Mouse (Mus musculus) midbrain, embryonic 14.5 days (tissue): ENCODE measurements around the gene Tuba3a. TPM values are rescaled to one million over a fixed set of nuclear protein-coding genes. Genes with fewer than 3 reads are reported as not detected.
"Not testable (repeated sequence)": the region's sequence is repeated elsewhere in the genome, so short reads cannot be mapped to it uniquely, and the experiment has no call there.

Experiments used
- ATAC-seq: fragments of 200-750 bp; cut with Nextera tagmentation; 2 replicates; pipeline ENCODE4 v1.8.0; 2017; ENCODE audit warnings: moderate number of reproducible peaks, moderate library complexity; ENCODE audit not compliant: low FRiP score, low TSS enrichment
- DNase-seq: peaks from one replicate; pipeline ENCODE4 v3.0.0-alpha.2; 2015
- H3K27ac ChIP-seq: fragments of 300-500 bp; sonication (generic); replicated peaks from 2 replicates; pipeline ENCODE4 v1.5.1; 2014; ENCODE audit warnings: mild to moderate bottlenecking, low read depth, low read length, moderate library complexity
- H3K27me3 ChIP-seq: fragments of 300-500 bp; sonication (generic); 2 replicates; pipeline ENCODE4 v1.6.1; 2014; ENCODE audit warnings: low read length, control low read depth, mixed read lengths; ENCODE audit not compliant: control insufficient read depth, insufficient read depth
- H3K36me3 ChIP-seq: fragments of 300-500 bp; sonication (generic); 2 replicates; pipeline ENCODE4 v1.6.1; 2014; ENCODE audit warnings: low read length, control low read depth; ENCODE audit not compliant: control insufficient read depth, insufficient read depth
- H3K4me1 ChIP-seq: fragments of 300-500 bp; sonication (generic); 2 replicates; pipeline ENCODE4 v1.6.1; 2014; ENCODE audit warnings: mild to moderate bottlenecking, antibody characterized with exemption, low read length, control low read depth; ENCODE audit not compliant: control insufficient read depth, insufficient read depth
- H3K4me2 ChIP-seq: fragments of 300-500 bp; sonication (generic); 2 replicates; pipeline ENCODE4 v1.6.1; 2014; ENCODE audit warnings: mild to moderate bottlenecking, low read length, moderate library complexity
- H3K4me3 ChIP-seq: fragments of 300-500 bp; sonication (generic); replicated peaks from 2 replicates; pipeline ENCODE4 v1.5.1; 2014; ENCODE audit warnings: low read depth, low read length
- H3K9ac ChIP-seq: fragments of 300-500 bp; sonication (generic); replicated peaks from 2 replicates; pipeline ENCODE4 v1.6.1; 2014; ENCODE audit warnings: mild to moderate bottlenecking, low read length, moderate library complexity
- H3K9me3 ChIP-seq: fragments of 300-500 bp; sonication (generic); 2 replicates; pipeline ENCODE4 v1.6.1; 2016; ENCODE audit warnings: low read length, control low read depth, mixed read lengths; ENCODE audit not compliant: control insufficient read depth
- WGBS: fragments of 180-500 bp; shearing (Covaris S2); extraction: QIAGEN DNeasy Blood & Tissue Kit; methylation state at CpG from one replicate; pipeline ENCODE4 v1.1.7; 2014; 5-methylcytosine and 5-hydroxymethylcytosine counted together
- polyA plus RNA-seq: library from polyadenylated mRNA; unstranded; fragments of >200 nt; fragmentation: Nextera tagmentation; extraction: Ambion mirVana; gene quantifications from 2 replicates; pipeline ENCODE4 v1.2.1, GENCODE M21; 2014

Tuba3a gene
- polyA plus RNA-seq, 1 experiment from 2014 or later: not detected

DNA sequence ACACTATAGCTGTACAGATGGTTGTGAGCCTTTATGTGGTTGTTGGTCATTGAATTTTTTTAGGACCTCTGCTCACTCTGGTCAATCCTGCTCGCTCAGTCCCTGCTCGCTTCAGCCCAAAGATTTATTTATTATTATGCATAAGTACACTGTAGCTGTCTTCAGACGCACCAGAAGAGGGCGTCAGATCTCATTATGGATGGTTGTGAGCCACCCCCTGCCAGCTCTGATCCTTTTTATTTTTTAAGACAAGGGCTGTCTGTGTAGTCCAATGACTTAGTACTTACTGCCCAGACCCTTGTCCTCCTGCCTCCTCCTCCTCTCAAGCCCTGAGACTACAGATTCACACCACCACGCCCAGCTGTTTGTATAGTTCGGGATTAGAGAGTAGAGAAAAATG is 19.2 kb downstream of the Tuba3a start:
- H3K4me1 ChIP-seq, ATAC-seq, H3K4me3 ChIP-seq, H3K9ac ChIP-seq, H3K27ac ChIP-seq, H3K9me3 ChIP-seq, H3K27me3 ChIP-seq, H3K4me2 ChIP-seq, H3K36me3 ChIP-seq, DNase-seq: not testable (repeated sequence)
- 60% methylated on average over 6 of the region's 6 CpGs for WGBS

DNA sequence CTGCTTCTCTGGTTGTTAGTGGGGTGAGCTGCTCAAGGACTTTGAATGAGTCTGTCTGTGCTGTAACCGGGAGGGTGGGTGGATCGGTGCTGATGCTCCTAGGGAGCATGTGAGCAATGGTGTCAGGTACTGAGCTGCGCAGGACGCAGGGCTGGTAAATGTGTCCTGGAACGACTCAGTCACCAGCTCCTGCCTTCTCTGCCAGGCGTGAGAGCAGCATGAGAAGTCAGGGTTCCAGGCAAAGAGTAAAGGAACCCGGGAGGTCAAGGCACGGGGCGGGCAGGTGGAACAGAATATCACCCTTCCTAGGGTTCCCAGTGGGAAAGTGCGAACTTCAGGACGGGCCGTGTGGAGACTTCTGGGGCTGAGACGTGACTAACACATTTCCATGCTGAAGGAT is 19.8 kb downstream of the Tuba3a start:
- DNase-seq (no peak), ATAC-seq (no peak)
- no peaks in the 10 kb centered on the region for H3K36me3 ChIP-seq
- H3K4me1 ChIP-seq: no peaks in the 10 kb centered on the region
- H3K9me3 ChIP-seq: no peaks in the 10 kb centered on the region
- H3K27me3 ChIP-seq: no peaks in the 10 kb centered on the region
- no peak overlapping the region for H3K27ac ChIP-seq
- no peak overlapping the region for H3K4me2 ChIP-seq
- WGBS: 75% methylated on average over 13 of the region's 13 CpGs
- H3K9ac ChIP-seq: no peak overlapping the region
- no peak overlapping the region for H3K4me3 ChIP-seq

DNA sequence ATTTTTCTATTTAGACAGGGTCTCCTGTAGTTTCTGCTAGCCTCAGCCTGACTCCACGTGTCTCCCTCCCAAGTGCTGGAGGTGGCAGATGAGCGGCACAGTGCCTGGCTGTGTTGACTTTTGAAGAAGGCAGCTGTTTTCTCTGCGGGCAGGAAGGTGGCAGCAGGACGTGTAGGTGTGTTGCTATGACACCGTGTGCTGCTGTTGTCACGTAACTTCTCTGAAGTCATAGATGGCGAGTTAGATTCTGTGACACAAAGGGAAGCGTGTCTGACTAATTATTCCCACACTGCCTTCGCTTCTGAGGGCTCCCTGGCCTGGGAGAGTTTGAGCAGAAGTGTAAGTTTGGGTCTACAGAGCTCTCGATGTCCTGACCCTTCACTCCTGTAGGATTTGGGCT is 20.6 kb downstream of the Tuba3a start:
- no peak for ATAC-seq
- H3K36me3 ChIP-seq: no peaks in the 10 kb centered on the region
- H3K27ac ChIP-seq: no peak overlapping the region
- DNase-seq: no peak
- H3K27me3 ChIP-seq: no peaks in the 10 kb centered on the region
- WGBS: 57% methylated on average over 10 of the region's 10 CpGs
- no peaks in the 10 kb centered on the region for H3K9me3 ChIP-seq
- H3K4me2 ChIP-seq: no peak overlapping the region
- no peaks in the 10 kb centered on the region for H3K4me1 ChIP-seq
- H3K9ac ChIP-seq: no peak overlapping the region
- H3K4me3 ChIP-seq: no peak overlapping the region

DNA sequence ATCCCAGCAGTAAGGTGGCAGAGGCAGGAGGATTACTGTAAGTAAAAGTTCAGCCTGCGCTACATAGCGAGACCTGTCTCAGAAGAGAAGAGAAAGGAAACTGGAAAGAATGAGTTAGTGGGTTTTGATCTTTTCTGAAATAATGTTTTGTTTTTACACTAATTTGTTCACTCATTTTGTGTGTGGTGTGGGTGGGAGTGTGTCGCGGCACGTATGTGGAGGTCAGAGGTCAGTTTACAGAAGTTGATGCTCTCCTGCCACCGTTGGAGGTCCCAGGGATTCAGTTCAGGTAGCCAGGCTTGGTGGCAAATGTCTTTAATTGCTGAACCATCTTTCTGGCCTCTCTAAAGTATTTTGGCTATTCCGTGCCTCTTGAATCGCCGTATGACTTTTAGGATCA is 21.6 kb downstream of the Tuba3a start:
- H3K4me3 ChIP-seq: no peak overlapping the region
- H3K4me1 ChIP-seq: no peaks in the 10 kb centered on the region
- WGBS: 96% methylated on average over 9 of the region's 9 CpGs
- no peak overlapping the region for H3K9ac ChIP-seq
- no peak overlapping the region for H3K4me2 ChIP-seq
- DNase-seq: no peak
- ATAC-seq: no peak
- H3K27ac ChIP-seq: no peak overlapping the region
- H3K36me3 ChIP-seq: no peaks in the 10 kb centered on the region
- H3K9me3 ChIP-seq: no peaks in the 10 kb centered on the region
- no peaks in the 10 kb centered on the region for H3K27me3 ChIP-seq

DNA sequence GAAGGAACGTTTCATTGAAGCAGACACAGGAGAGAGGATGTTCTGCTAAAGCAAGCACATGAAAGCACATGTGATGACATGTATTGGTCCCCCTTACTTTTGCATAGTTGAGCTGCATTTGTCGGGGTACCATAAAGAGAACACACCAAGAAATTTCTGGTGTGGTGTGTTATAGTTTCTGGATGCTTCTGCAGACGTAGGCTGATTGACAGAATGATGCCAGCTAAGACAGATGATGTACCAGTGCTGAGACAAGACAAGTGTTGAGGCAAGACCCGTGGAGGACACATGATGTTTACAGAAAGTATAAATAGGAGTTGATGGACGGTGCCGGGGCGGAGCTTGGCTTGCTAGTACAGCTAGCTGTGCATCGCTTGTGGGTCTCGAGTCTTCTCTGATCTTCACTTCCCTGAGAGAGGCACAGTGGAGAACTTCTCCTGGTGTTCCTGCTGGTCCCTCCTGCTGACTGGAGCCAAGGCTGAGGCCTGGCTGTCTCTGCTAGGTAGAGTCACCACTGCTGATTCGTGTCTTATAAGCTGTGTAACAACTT is 25.8 kb downstream of the Tuba3a start:
- no peak overlapping the region for H3K27ac ChIP-seq
- H3K4me3 ChIP-seq: no peak overlapping the region
- ATAC-seq (no peak), DNase-seq (no peak)
- no peak overlapping the region for H3K4me2 ChIP-seq
- no peak overlapping the region for H3K9ac ChIP-seq
- no peaks in the 10 kb centered on the region for H3K9me3 ChIP-seq
- H3K4me1 ChIP-seq: no peaks in the 10 kb centered on the region
- no peaks in the 10 kb centered on the region for H3K36me3 ChIP-seq
- WGBS: 91% methylated on average over 10 of the region's 10 CpGs
- no peaks in the 10 kb centered on the region for H3K27me3 ChIP-seq

DNA sequence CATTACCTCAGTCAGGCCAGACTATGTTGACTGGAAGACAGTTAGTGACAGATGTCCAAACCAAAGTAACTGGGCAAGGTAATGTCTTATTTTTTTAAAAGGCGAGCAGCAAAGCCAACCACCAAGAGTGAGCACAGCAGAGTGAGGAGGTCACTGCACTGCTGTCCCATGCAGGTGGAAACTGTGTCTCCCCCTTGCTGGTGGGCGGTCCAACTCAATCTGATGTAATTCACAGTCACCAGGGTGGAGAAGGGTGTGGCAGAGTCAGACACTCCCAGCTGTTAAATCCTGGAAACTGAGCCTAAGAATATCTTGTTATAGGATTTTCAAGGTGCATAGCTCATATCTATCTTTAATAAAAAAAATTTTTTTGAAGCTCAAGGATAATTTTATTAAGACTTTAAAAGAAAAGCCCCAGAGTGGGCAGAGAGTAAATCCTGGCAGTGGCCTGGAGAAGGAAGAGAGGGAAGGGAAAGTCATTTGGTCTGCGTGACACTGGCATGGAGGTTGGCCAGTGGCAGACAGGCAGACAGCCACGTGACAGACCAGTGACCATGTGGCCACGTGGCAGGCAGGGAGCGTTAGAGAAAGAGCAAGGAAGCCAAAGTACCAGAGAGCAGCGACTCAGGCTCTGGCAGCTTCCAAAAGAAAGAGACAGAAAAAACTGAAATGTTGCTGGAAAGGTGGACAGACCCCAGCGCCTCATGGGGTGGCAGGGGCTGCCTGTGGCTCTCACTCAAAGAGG is 29.4 kb downstream of the Tuba3a start:
- 84% methylated on average over 8 of the region's 8 CpGs for WGBS
- H3K9me3 ChIP-seq: no peaks in the 10 kb centered on the region
- DNase-seq: no peak

DNA sequence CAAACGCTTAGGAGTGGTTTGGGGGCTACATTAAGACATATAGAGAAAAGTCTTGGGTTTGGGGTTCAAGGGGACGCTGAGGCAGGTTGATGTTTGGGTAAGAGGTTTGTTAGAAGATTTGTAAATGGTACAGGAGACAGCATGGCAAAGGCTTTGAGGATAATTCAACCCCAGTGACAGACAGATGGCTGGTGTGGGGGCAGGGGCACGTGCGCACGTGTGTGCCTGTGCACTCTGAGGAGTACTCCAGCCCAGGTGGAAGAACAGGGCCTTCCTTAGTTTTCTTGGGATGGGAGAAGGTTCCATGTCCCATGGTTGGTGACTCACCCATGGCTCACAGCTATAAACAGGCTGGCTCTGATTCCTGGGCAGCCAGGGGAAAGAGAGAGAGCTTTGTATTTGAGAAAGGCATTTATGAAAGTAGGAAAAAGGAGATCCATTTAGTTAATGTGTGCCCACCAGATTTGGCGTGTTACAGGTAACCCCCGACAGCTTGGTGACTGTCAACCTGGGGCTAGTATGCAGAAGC is 30.3 kb downstream of the Tuba3a start:
- H3K4me1 ChIP-seq: no peaks in the 10 kb centered on the region
- DNase-seq: no peak
- no peaks in the 10 kb centered on the region for H3K36me3 ChIP-seq
- WGBS: 86% methylated on average over 7 of the region's 7 CpGs
- H3K4me2 ChIP-seq: no peak overlapping the region
- ATAC-seq: no peak
- H3K27me3 ChIP-seq: no peaks in the 10 kb centered on the region
- no peak overlapping the region for H3K4me3 ChIP-seq
- H3K27ac ChIP-seq: no peak overlapping the region
- no peak overlapping the region for H3K9ac ChIP-seq
- no peaks in the 10 kb centered on the region for H3K9me3 ChIP-seq

More for the DNA sequence above, 29.4 kb downstream of the Tuba3a start:
- Histone ChIP-seq H3K27ac (no peak overlapping the region), H3K27me3 (no peaks in the 10 kb centered on the region), H3K4me1 (no peaks in the 10 kb centered on the region), H3K4me3 (no peak overlapping the region), H3K4me2 (no peak overlapping the region), H3K9ac (no peak overlapping the region), H3K36me3 (no peaks in the 10 kb centered on the region)
- ATAC-seq: no peak

DNA sequence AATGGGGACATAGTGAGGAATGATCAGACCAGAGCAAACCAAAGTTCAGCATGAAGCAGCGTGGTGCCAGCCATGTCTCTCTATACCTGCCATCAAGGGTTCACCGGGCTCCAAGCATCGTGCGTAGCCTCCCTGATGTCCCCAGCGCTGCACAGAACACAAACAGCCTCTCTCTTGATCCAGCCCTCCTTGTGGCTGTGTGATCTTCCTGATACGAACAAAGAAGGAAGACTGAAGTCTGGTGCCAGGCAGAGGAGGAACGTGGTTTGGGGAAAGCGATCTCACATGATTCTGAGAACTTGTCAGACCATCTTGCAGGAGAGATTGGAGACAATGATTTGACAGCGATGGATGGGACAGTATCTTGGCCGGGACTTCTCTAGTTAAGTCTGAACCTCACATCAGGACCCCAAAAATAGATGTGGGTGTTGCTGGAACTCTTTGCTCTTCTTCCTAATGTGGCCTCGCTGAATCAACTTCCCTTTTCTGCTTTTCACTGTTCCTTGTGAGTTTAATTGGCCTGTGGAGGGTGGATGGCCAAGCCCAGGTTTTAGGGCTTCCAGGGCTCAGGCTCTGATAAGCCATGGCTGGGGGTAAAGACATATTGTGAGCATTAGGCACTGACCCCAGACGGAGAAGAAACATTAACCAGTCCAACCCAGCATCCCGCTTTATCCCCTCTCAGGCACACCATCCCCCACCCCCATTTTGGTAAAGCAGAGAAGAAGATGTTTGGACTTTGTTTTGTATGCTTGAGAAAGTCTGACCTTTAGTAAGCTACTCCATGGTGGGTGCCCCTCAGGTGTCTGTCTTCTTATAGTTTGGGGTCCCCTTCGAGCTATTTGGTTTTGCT is 31.8 kb downstream of the Tuba3a start:
- DNase-seq: no peak
- WGBS: 85% methylated on average over 14 of the region's 14 CpGs
- Histone ChIP-seq H3K4me2 (no peak overlapping the region), H3K27ac (no peak overlapping the region), H3K4me3 (no peak overlapping the region), H3K4me1 (no peaks in the 10 kb centered on the region), H3K36me3 (no peaks in the 10 kb centered on the region), H3K27me3 (no peaks in the 10 kb centered on the region), H3K9me3 (no peaks in the 10 kb centered on the region), H3K9ac (no peak overlapping the region)
- no peak for ATAC-seq
